Mouse (Mus musculus) cerebellum, adult 2 months (tissue): Measurements from ENCODE around the gene Ankub1.

Source experiments
- CTCF ChIP-seq: fragments of 200-500 bp; IDR thresholded peaks from 2 replicates; pipeline ENCODE4 v1.5.1; 2011; ENCODE audit warnings: low read depth, mild to moderate bottlenecking, control low read depth, low read length, moderate library complexity, borderline replicate concordance; ENCODE audit not compliant: insufficient read depth
- POLR2A ChIP-seq: fragments of 200-500 bp; IDR thresholded peaks from 2 replicates; pipeline ENCODE4 v1.6.1; 2011; ENCODE audit warnings: low read length, control low read depth, borderline replicate concordance; ENCODE audit not compliant: insufficient read depth

- TF ChIP-seq CTCF (no peak), POLR2A (no peak)
These were observed 72.9 kb downstream of the Ankub1 start for GRCm38 (mm10) chr3:57619718-57620117.
